Mouse (Mus musculus) hindlimb bud, embryonic 11.5 days (tissue): ENCODE measurements around the gene Plekha6.

Source experiments
- DNase-seq: peaks from one replicate; pipeline ENCODE4 v3.0.0-alpha.2; 2012; ENCODE audit warnings: low read depth, low spot score; ENCODE audit errors: extremely low spot score

The Plekha6 gene

GRCm38 (mm10) chr1:133182016-133182705 lies 18.2 kb downstream of the Plekha6 start:
- no peak for DNase-seq

GRCm38 (mm10) chr1:133182706-133183095 lies 18.7 kb downstream of the Plekha6 start:
- DNase-seq = no peak

- no peak for DNase-seq
These were observed 19.3 kb downstream of the Plekha6 start for GRCm38 (mm10) chr1:133183141-133183925.

- DNase-seq = no peak
These were observed 24.1 kb downstream of the Plekha6 start for GRCm38 (mm10) chr1:133187948-133188680.

GRCm38 (mm10) chr1:133188719-133189118 lies 24.7 kb downstream of the Plekha6 start:
- DNase-seq = no peak

GRCm38 (mm10) chr1:133189471-133189870 lies 25.5 kb downstream of the Plekha6 start:
- DNase-seq = no peak

GRCm38 (mm10) chr1:133190550-133190949 lies 26.5 kb downstream of the Plekha6 start:
- DNase-seq = no peak

- DNase-seq = no peak
These were observed 32.2 kb downstream of the Plekha6 start for GRCm38 (mm10) chr1:133196181-133196580.

GRCm38 (mm10) chr1:133197266-133197665 lies 33.3 kb downstream of the Plekha6 start:
- no peak for DNase-seq

GRCm38 (mm10) chr1:133199706-133200105 lies 35.7 kb downstream of the Plekha6 start:
- no peak for DNase-seq

GRCm38 (mm10) chr1:133201499-133201898 lies 37.5 kb downstream of the Plekha6 start:
- DNase-seq = no peak

GRCm38 (mm10) chr1:133203701-133204100 lies 39.7 kb downstream of the Plekha6 start:
- no peak for DNase-seq

GRCm38 (mm10) chr1:133204341-133204849 lies 40.4 kb downstream of the Plekha6 start:
- DNase-seq = no peak

GRCm38 (mm10) chr1:133204985-133205384 lies 41.0 kb downstream of the Plekha6 start:
- DNase-seq = no peak

- no peak for DNase-seq
These were observed 44.2 kb downstream of the Plekha6 start for GRCm38 (mm10) chr1:133208086-133208815.

- no peak for DNase-seq
These were observed 45.0 kb downstream of the Plekha6 start for GRCm38 (mm10) chr1:133209036-133209435.

- DNase-seq = no peak
These were observed 45.5 kb downstream of the Plekha6 start for GRCm38 (mm10) chr1:133209482-133209881.

GRCm38 (mm10) chr1:133209901-133210516 lies 46.0 kb downstream of the Plekha6 start:
- no peak for DNase-seq

- DNase-seq = no peak
These were observed 46.8 kb downstream of the Plekha6 start for GRCm38 (mm10) chr1:133210766-133211165.

- no peak for DNase-seq
These were observed 48.3 kb downstream of the Plekha6 start for GRCm38 (mm10) chr1:133212273-133212672.
